Mouse (Mus musculus) intestine, postnatal 0 days (tissue): ENCODE measurements at regions not wholly inside any gene's neighbourhood (a gene's known extent, or its start where the extent isn't known, plus 50 kb on each side); places are given as distances from the start of the nearest gene placed in this dataset.

Experiments
- ATAC-seq: fragments of 200-750 bp; cut with Nextera tagmentation; 2 replicates; pipeline ENCODE4 v1.8.0; 2017; ENCODE audit warnings: mild to moderate bottlenecking, moderate TSS enrichment, moderate library complexity
- H3K27ac ChIP-seq: fragments of 300-500 bp; sonication (generic); 2 replicates; pipeline ENCODE4 v1.5.1; 2014; ENCODE audit warnings: mild to moderate bottlenecking, low read depth, low read length, moderate library complexity
- H3K27me3 ChIP-seq: fragments of 300-500 bp; sonication (generic); replicated peaks from 2 replicates; pipeline ENCODE4 v1.6.1; 2014; ENCODE audit warnings: low read length, mixed read lengths; ENCODE audit not compliant: control insufficient read depth, insufficient read depth
- H3K36me3 ChIP-seq: fragments of 300-500 bp; sonication (generic); 2 replicates; pipeline ENCODE4 v1.6.1; 2014; ENCODE audit warnings: mild to moderate bottlenecking, moderate library complexity; ENCODE audit not compliant: control insufficient read depth, insufficient read depth
- H3K4me1 ChIP-seq: fragments of 300-500 bp; sonication (generic); replicated peaks from 2 replicates; pipeline ENCODE4 v1.6.1; 2014; ENCODE audit warnings: antibody characterized with exemption, low read length, mixed read lengths; ENCODE audit not compliant: control insufficient read depth, insufficient read depth
- H3K4me2 ChIP-seq: fragments of 300-500 bp; sonication (generic); replicated peaks from 2 replicates; pipeline ENCODE4 v1.6.1; 2014; ENCODE audit warnings: low read depth, mild to moderate bottlenecking, moderate library complexity
- H3K4me3 ChIP-seq: fragments of 300-500 bp; sonication (generic); 2 replicates; pipeline ENCODE4 v1.5.1; 2014; ENCODE audit warnings: low read depth, low read length
- H3K9ac ChIP-seq: fragments of 300-500 bp; sonication (generic); 2 replicates; pipeline ENCODE4 v1.6.1; 2014; ENCODE audit warnings: mild to moderate bottlenecking, low read depth, low read length
- H3K9me3 ChIP-seq: fragments of 300-500 bp; sonication (generic); 2 replicates; pipeline ENCODE4 v1.6.1; 2016; ENCODE audit warnings: mixed run types; ENCODE audit not compliant: control insufficient read depth
- CTCF ChIP-seq: sonication (generic); IDR thresholded peaks from 2 replicates; pipeline ENCODE4 v1.5.1; 2016; ENCODE audit warnings: low read depth, mild to moderate bottlenecking, control low read depth, antibody characterized with exemption, moderate library complexity
- WGBS: fragments of 180-500 bp; shearing (Covaris S2); extraction: QIAGEN DNeasy Blood & Tissue Kit; methylation state at CpG from one replicate; pipeline ENCODE4 v1.1.7; 2014; 5-methylcytosine and 5-hydroxymethylcytosine counted together

DNA sequence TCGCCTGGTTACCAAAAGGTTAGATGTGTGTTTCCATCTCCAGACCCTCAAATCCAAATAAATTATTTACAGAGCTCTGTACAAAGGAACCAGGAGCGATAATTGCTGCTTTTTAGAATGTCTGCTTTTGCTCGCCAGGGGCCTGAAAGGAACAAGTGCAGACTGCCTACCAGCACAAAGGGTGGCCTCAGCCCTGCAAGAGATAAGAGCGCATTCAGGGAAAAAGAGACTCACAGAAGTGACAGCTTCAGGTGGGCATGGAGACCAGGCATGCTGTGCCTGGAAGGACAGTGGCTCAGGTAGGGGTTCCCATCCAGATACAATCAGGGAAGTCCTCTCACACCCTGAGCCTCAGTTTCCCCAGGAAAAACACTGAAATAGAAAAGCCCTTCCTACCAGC is 114.0 kb upstream of the D7Ertd443e start:
- H3K4me3 ChIP-seq, result no peak overlapping the region
- TF ChIP-seq CTCF, result no peak
- H3K4me1 ChIP-seq, result no peaks in the 10 kb centered on the region
- WGBS, result 36% methylated on average over 4 of the region's 4 CpGs
- no peaks in the 10 kb centered on the region for H3K36me3 ChIP-seq
- H3K27me3 ChIP-seq, result no peaks in the 10 kb centered on the region; the same call in 1 of the 2 replicates
- H3K27ac ChIP-seq, result no peak overlapping the region
- H3K4me2 ChIP-seq, result no peak overlapping the region
- ATAC-seq, result no peak
- H3K9ac ChIP-seq, result no peak overlapping the region
- H3K9me3 ChIP-seq, result no peaks in the 10 kb centered on the region

DNA sequence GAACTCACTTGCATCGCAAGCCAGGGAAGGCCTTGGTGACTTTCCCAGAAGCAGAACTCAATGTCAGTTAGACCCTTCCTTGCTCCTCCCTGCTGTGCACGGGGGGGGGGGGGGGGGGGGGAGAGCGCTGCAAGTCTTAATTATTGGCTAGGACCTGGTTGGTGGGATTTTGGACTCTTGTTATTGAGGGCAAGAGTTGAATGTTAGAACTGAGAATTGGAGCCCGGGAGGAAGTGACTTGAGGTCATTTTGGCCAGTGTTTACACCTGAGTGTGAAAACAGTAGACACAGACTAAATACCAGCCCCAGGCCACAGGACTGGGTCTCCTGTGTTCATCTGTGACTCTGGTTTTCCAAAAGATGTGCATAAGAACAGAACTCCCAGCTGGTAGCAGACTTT is 114.7 kb upstream of the D7Ertd443e start:
- Histone ChIP-seq H3K4me1 (no peaks in the 10 kb centered on the region), H3K36me3 (no peaks in the 10 kb centered on the region), H3K27me3 (no peaks in the 10 kb centered on the region; the same call in 1 of the 2 replicates), H3K27ac (no peak overlapping the region), H3K9me3 (no peaks in the 10 kb centered on the region), H3K9ac (no peak overlapping the region), H3K4me2 (no peak overlapping the region), H3K4me3 (no peak overlapping the region)
- WGBS, result 64% methylated on average over 4 of the region's 4 CpGs
- TF ChIP-seq CTCF, result no peak
- ATAC-seq, result no peak

DNA sequence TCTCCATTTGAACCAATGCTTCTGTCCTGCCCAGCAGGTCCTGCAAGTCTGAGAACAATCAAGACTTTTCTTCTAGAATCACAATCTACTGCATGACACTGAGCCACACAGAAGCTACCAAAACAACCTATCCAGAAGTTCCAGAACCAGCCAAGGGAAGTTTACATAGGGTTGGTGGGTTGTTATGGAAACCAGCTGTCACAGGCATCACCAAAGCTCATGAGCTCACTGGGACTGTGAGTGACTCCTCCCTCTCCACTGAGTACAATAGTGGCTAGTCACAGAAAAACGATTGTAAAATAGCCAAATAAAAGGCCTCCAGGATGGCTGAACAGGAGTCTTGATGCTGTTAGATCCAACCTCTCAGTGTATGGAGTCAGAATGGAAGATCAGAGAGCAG is 115.6 kb upstream of the D7Ertd443e start:
- Histone ChIP-seq H3K4me1 (no peaks in the 10 kb centered on the region), H3K9me3 (no peaks in the 10 kb centered on the region), H3K4me2 (no peak overlapping the region), H3K4me3 (no peak overlapping the region), H3K9ac (no peak overlapping the region), H3K27ac (no peak overlapping the region), H3K27me3 (no peaks in the 10 kb centered on the region), H3K36me3 (no peaks in the 10 kb centered on the region)
- no peak for TF ChIP-seq CTCF
- no peak for ATAC-seq
- WGBS, result 11% methylated on average over 1 of the region's 1 CpGs

DNA sequence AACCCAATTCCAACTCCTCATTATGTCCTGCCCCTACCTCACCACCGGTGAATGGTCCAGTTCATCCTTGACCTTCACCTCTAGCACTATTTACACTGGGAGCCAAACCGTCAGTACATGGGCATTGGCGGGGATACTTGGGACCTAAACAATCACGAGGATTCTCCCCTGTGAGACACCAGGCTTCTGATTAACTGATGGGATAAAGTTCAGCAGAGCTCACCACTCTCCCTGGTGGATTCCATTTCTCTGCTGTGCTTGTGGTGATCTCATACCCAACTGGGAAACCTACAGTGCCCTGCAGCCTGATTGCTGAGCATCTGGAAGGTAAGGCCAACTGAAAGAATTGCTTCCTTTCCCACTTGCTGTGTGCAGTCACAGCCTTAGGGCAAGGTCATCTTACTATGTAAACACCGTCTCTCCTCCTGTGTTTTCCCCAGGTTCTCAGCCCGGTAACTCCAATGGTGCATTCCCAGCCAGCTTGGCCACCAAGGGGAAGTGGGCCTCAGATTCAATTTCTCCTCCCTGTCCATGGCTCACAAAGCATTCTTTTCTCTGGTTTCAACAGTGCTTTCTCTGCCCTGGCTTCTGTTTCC is 125.0 kb upstream of the D7Ertd443e start:
- no peaks in the 10 kb centered on the region for H3K36me3 ChIP-seq
- no peak overlapping the region for H3K9ac ChIP-seq
- no peak for TF ChIP-seq CTCF
- H3K4me2 ChIP-seq, result no peak overlapping the region
- no peak overlapping the region for H3K27ac ChIP-seq
- no peak overlapping the region for H3K4me3 ChIP-seq
- WGBS, result 57% methylated on average over 6 of the region's 6 CpGs
- H3K9me3 ChIP-seq, result no peaks in the 10 kb centered on the region
- no peak for ATAC-seq
- no peaks in the 10 kb centered on the region for H3K4me1 ChIP-seq
- H3K27me3 ChIP-seq, result no peaks in the 10 kb centered on the region

DNA sequence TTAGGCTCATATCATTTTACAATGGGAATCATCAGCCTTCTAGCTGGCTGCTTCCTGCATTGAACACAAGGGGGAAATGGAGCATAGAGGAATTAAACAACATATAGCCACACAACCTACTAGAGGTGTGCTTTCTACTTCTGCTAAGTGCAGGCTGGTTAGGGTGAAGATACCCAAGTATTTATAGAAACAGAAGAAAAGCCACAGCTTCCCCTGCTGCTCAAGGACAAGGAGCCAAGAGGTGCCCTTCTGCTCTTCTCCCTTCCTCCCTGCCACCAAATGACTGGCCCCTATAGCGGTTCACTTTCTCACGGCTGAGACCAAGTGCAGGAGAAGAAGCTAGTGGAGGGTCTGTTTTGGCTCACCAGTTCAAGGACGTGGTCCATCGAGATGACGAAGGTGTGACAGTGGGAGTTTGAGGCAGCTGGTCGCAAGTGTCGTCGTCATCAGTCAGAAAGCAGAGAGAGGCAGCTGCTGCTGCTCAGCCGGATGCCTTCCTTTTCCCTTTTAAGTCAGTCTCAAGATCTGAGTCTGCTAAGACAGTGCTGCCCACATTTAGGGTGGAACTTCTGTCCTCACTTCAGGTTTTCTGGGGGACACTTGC is 134.0 kb upstream of the D7Ertd443e start:
- 71% methylated on average over 9 of the region's 9 CpGs for WGBS
- ATAC-seq, result no peak
- no peak overlapping the region for H3K4me3 ChIP-seq

DNA sequence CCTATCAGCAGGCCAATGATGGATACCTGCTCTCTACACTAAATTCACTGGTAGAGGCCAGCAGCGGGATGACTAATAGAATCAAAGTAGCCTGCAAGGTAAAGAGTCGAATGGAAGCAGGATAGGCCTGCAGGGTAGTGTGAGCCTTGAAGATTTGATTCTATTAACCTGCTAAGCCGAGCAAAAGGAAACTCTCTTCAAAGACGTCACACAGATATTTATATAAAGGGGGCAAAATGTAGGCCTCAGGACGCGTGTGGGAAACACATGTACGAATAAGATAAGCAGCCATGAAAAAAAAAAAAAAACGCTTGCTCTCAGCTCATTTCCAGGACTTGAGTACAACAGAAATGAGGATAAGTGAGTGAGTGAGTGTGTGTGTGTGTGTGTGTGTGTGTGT is 138.4 kb upstream of the D7Ertd443e start:
- no peak for ATAC-seq
- no peaks in the 10 kb centered on the region for H3K4me1 ChIP-seq
- no peak overlapping the region for H3K4me3 ChIP-seq
- H3K9ac ChIP-seq, result no peak overlapping the region
- H3K27me3 ChIP-seq, result no peaks in the 10 kb centered on the region
- no peak for TF ChIP-seq CTCF
- H3K9me3 ChIP-seq, result no peaks in the 10 kb centered on the region
- 76% methylated on average over 8 of the region's 8 CpGs for WGBS
- no peak overlapping the region for H3K27ac ChIP-seq
- H3K36me3 ChIP-seq, result no peaks in the 10 kb centered on the region
- no peak overlapping the region for H3K4me2 ChIP-seq

More for the DNA sequence above, 134.0 kb upstream of the D7Ertd443e start:
- Histone ChIP-seq H3K36me3 (no peaks in the 10 kb centered on the region), H3K27me3 (no peaks in the 10 kb centered on the region), H3K9me3 (no peaks in the 10 kb centered on the region), H3K27ac (no peak overlapping the region), H3K4me2 (no peak overlapping the region), H3K4me1 (no peaks in the 10 kb centered on the region), H3K9ac (no peak overlapping the region)
- peak; percentile 16; the same call in 1 of the 2 replicates for TF ChIP-seq CTCF

DNA sequence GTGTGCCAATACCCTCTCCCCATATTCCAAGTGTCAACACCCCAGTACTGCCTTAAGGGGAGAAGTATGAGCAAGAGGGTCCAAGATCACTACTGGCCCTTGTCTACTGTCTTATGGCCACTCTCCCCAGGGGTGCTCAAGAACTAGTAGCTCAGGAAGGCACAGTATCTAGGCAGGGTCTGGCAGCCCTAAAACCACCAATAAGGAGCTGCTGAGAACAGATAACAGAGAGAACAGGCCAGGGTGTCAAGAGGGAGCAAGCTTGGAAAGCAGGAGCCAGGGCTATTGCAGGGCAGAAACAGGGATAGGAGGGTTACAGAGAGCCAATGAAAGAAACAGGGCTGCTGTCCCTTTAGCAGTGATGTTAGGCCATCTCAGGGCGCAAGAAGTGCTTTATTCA is 139.6 kb upstream of the D7Ertd443e start:
- Histone ChIP-seq H3K4me1 (no peaks in the 10 kb centered on the region), H3K4me2 (no peak overlapping the region), H3K27ac (no peak overlapping the region), H3K9me3 (no peaks in the 10 kb centered on the region), H3K27me3 (no peaks in the 10 kb centered on the region), H3K36me3 (no peaks in the 10 kb centered on the region), H3K4me3 (no peak overlapping the region), H3K9ac (no peak overlapping the region)
- 85% methylated on average over 1 of the region's 1 CpGs for WGBS
- TF ChIP-seq CTCF, result no peak
- ATAC-seq, result no peak
